Mouse (Mus musculus): ENCODE results near the gene Lrrc28.

GRCm38 (mm10) chr7:67663981-67664694 lies 19.1 kb upstream of the Lrrc28 start:
- TF ChIP-seq CTCF (IDR thresholded peaks at IDR 0.05) (no peak), EP300 (IDR thresholded peaks at IDR 0.05) (no peak)
